Mouse (Mus musculus) C2C12 (cell line): ENCODE results near the gene Tbc1d2. TPM values are rescaled to one million over a fixed set of nuclear protein-coding genes. Genes with fewer than 3 reads are reported as not detected.
"Not testable (repeated sequence)": the region's sequence is repeated elsewhere in the genome, so short reads cannot be mapped to it uniquely, and the experiment has no call there.

Experiments used
- H3K27me3 ChIP-seq: one replicate; pipeline ENCODE4 v1.6.1; 2011; ENCODE audit not compliant: control insufficient read depth, insufficient read depth, insufficient read length
- H3K36me3 ChIP-seq: one replicate; pipeline ENCODE4 v1.6.1; 2011; ENCODE audit not compliant: control insufficient read depth, insufficient read depth
- H3K4me3 ChIP-seq: one replicate; pipeline ENCODE4 v1.5.1; 2011; ENCODE audit warnings: mild to moderate bottlenecking, control low read depth; ENCODE audit not compliant: poor library complexity, insufficient read depth, severe bottlenecking
- H3K79me2 ChIP-seq: one replicate; pipeline ENCODE4 v1.6.1; 2011; ENCODE audit not compliant: control insufficient read depth, insufficient read depth
- H3K79me3 ChIP-seq: one replicate; pipeline ENCODE4 v1.6.1; 2011; ENCODE audit warnings: low read depth, control low read depth
- H3ac ChIP-seq: one replicate; pipeline ENCODE3; 2011; ENCODE audit warnings: low read depth; ENCODE audit not compliant: control insufficient read depth, insufficient read length
- CEBPB ChIP-seq: IDR thresholded peaks from one replicate; pipeline ENCODE4 v1.6.1; 2011; ENCODE audit warnings: low read depth, mild to moderate bottlenecking, control low read depth, moderate library complexity
- CTCF ChIP-seq: IDR thresholded peaks from one replicate; pipeline ENCODE4 v1.5.1; 2011; ENCODE audit not compliant: control insufficient read depth, insufficient read depth, insufficient read length
- FOSL1 ChIP-seq: IDR thresholded peaks from one replicate; pipeline ENCODE4 v1.8.0; 2011; ENCODE audit warnings: mild to moderate bottlenecking, low read length; ENCODE audit not compliant: poor library complexity, insufficient read depth, severe bottlenecking
- MAX ChIP-seq: IDR thresholded peaks from one replicate; pipeline ENCODE4 v1.6.1; 2011; ENCODE audit warnings: mild to moderate bottlenecking, control low read depth
- MYOD1 ChIP-seq: IDR thresholded peaks from one replicate; pipeline ENCODE4 v1.6.1; 2011; ENCODE audit warnings: low read depth; ENCODE audit not compliant: control insufficient read depth, insufficient read length
- MYOG ChIP-seq: IDR thresholded peaks from one replicate; pipeline ENCODE4 v1.6.1; 2011; ENCODE audit not compliant: control insufficient read depth, insufficient read length; ENCODE audit errors: extremely low read depth
- USF1 ChIP-seq: IDR thresholded peaks from one replicate; pipeline ENCODE4 v1.6.1; 2011; ENCODE audit warnings: low read depth, mild to moderate bottlenecking, control low read depth, moderate library complexity
- polyA plus RNA-seq: library from polyadenylated mRNA; unstranded; fragments of >200 nt; fragmentation: generic; extraction: Trizol; gene quantifications from one replicate; pipeline ENCODE4 v1.2.1, GENCODE M21; 2012; ENCODE audit warnings: missing spikeins

The Tbc1d2 gene
- polyA plus RNA-seq, 1 experiment, result 0.77 TPM

- Histone ChIP-seq H3K79me2 (no peaks in the 10 kb centered on the region), H3ac (no peak overlapping the region), H3K79me3 (no peaks in the 10 kb centered on the region), H3K27me3 (peaks cover 7% of the 10 kb centered on the region), H3K4me3 (no peak overlapping the region), H3K36me3 (no peaks in the 10 kb centered on the region)
- no peak for TF ChIP-seq CEBPB
- TF ChIP-seq MYOG, result no peak
- no peak for TF ChIP-seq CTCF
- TF ChIP-seq MAX, result no peak
- no peak for TF ChIP-seq MYOD1
- TF ChIP-seq FOSL1, result no peak
- TF ChIP-seq USF1, result no peak
Measured at GRCm38 (mm10) chr4:46586473-46586872, 63.5 kb downstream of the Tbc1d2 start.

- H3K79me3 ChIP-seq, result no peaks in the 10 kb centered on the region
- H3ac ChIP-seq, result no peak overlapping the region
- H3K4me3 ChIP-seq, result no peak overlapping the region
- no peak for TF ChIP-seq MYOD1
- TF ChIP-seq MYOG, result no peak
- TF ChIP-seq MAX, result no peak
- H3K36me3 ChIP-seq, result no peaks in the 10 kb centered on the region
- no peaks in the 10 kb centered on the region for H3K79me2 ChIP-seq
- H3K27me3 ChIP-seq, result peaks cover 7% of the 10 kb centered on the region
Measured at GRCm38 (mm10) chr4:46585811-46586190, 64.2 kb downstream of the Tbc1d2 start.

- Histone ChIP-seq H3K79me3 (no peaks in the 10 kb centered on the region), H3ac (no peak overlapping the region), H3K27me3 (peaks cover 7% of the 10 kb centered on the region), H3K79me2 (no peaks in the 10 kb centered on the region), H3K36me3 (no peaks in the 10 kb centered on the region), H3K4me3 (no peak overlapping the region)
- TF ChIP-seq USF1, result no peak
- no peak for TF ChIP-seq CEBPB
- TF ChIP-seq FOSL1, result no peak
- TF ChIP-seq MAX, result no peak
- TF ChIP-seq MYOD1, result no peak
- TF ChIP-seq MYOG, result no peak
- TF ChIP-seq CTCF, result no peak
Measured at GRCm38 (mm10) chr4:46585041-46585810, 64.8 kb downstream of the Tbc1d2 start.

GRCm38 (mm10) chr4:46584536-46584935, 65.5 kb downstream of the Tbc1d2 start:
- not testable (repeated sequence) for H3K79me2 ChIP-seq, H3ac ChIP-seq, H3K79me3 ChIP-seq, H3K36me3 ChIP-seq, H3K4me3 ChIP-seq, H3K27me3 ChIP-seq

- not testable (repeated sequence) for H3K79me2 ChIP-seq, H3K4me3 ChIP-seq, H3ac ChIP-seq, H3K27me3 ChIP-seq, H3K36me3 ChIP-seq, H3K79me3 ChIP-seq
Measured at GRCm38 (mm10) chr4:46584084-46584483, 65.9 kb downstream of the Tbc1d2 start.

- not testable (repeated sequence) for H3K36me3 ChIP-seq, H3K79me2 ChIP-seq, H3ac ChIP-seq, H3K27me3 ChIP-seq, H3K4me3 ChIP-seq, H3K79me3 ChIP-seq
Measured at GRCm38 (mm10) chr4:46582024-46582423, 68.0 kb downstream of the Tbc1d2 start.

GRCm38 (mm10) chr4:46581577-46581976, 68.4 kb downstream of the Tbc1d2 start:
- not testable (repeated sequence) for H3K79me3 ChIP-seq, H3K36me3 ChIP-seq, H3ac ChIP-seq, H3K4me3 ChIP-seq, H3K79me2 ChIP-seq, H3K27me3 ChIP-seq

- H3K79me2 ChIP-seq, H3K4me3 ChIP-seq, H3K27me3 ChIP-seq, H3ac ChIP-seq, H3K79me3 ChIP-seq, H3K36me3 ChIP-seq: not testable (repeated sequence)
Measured at GRCm38 (mm10) chr4:46580799-46581243, 69.2 kb downstream of the Tbc1d2 start.

- H3K4me3 ChIP-seq, H3K79me3 ChIP-seq, H3K79me2 ChIP-seq, H3ac ChIP-seq, H3K36me3 ChIP-seq, H3K27me3 ChIP-seq: not testable (repeated sequence)
Measured at GRCm38 (mm10) chr4:46578796-46579346, 71.1 kb downstream of the Tbc1d2 start.
